12 mouse cellular contexts compared by ENCODE assay signal in genomic region chr11:35627815-35628214, GRCm38 (mm10).
DNase-seq lines count a peak whose midpoint lies in the region; ATAC-seq lines count a peak whose summit lies in the region.
"Had no signal": no experiment of that assay in that cellular context is flagged by ENCODE, and none has a peak within 500 bp of the region (broad histone marks: within the 10 kb centered on the region; RNA-seq: fewer than 3 reads in every experiment).

No protein-coding gene starts in this region.

- no peak overlapping the region for H3K9ac ChIP-seq in forebrain, embryonic 14.5 days (ENCODE audit: low read length)
- H3K9ac ChIP-seq: kidney, embryonic 15.5 days; lung, embryonic 15.5 days had no signal

- 87% methylated on average over 3 of the region's 3 CpGs for WGBS in forebrain, embryonic 14.5 days

- no peak overlapping the region for H3K27ac ChIP-seq in forebrain, embryonic 14.5 days (ENCODE audit: low read depth, low read length)
- H3K27ac ChIP-seq: kidney, embryonic 15.5 days; lung, embryonic 15.5 days had no signal

- no peaks in the 10 kb centered on the region for H3K4me1 ChIP-seq in forebrain, embryonic 14.5 days (ENCODE audit: control insufficient read depth, insufficient read depth, low read length)
- H3K4me1 ChIP-seq: lung, embryonic 15.5 days had no signal

- intact Hi-C loops in left cerebral cortex, postnatal 4 days (cut with DNase I): no loop called here

- peak; percentile 67 to 75 for DNase-seq in adrenal gland, adult (ENCODE audit: inconsistent age in 2 of 2, low spot score in 1 of 2)
- no peak for DNase-seq in adrenal gland, postnatal 4 days (ENCODE audit: low spot score in 2 of 2)
- DNase-seq in left cerebral cortex, postnatal 4 days: peak; percentile 79
- DNase-seq in left cerebral cortex, adult 8-10 months (ENCODE audit: low spot score in 2 of 2): no peak
- DNase-seq in brain, adult 2 months (ENCODE audit: low read depth, low spot score): peak; percentile 76
- no peak for DNase-seq in forebrain, embryonic 14.5 days (ENCODE audit: low spot score)
- DNase-seq: spleen, adult 18-20 months; thymus, adult 18-20 months had no signal

- no peaks in the 10 kb centered on the region for H3K9me3 ChIP-seq in forebrain, embryonic 14.5 days (replicated peaks; ENCODE audit: control insufficient read depth, low read length)
- H3K9me3 ChIP-seq: kidney, embryonic 15.5 days; lung, embryonic 15.5 days had no signal

- no peaks in the 10 kb centered on the region for H3K36me3 ChIP-seq in forebrain, embryonic 14.5 days (ENCODE audit: control insufficient read depth, insufficient read depth, low read length)

- no peak overlapping the region for H3K4me3 ChIP-seq in forebrain, embryonic 14.5 days (ENCODE audit: low read depth, low read length)
- H3K4me3 ChIP-seq: kidney, embryonic 15.5 days; lung, embryonic 15.5 days had no signal

- ATAC-seq in granulocyte monocyte progenitor cell, adult 5-6 weeks (replicated peaks; ENCODE audit: poor library complexity, severe bottlenecking): peak; percentile 38; the same call in 1 of the 2 replicates
- no peak for ATAC-seq in forebrain, embryonic 14.5 days
- ATAC-seq in erythroblast, adult 5-6 weeks (replicated peaks; ENCODE audit: low FRiP score, poor library complexity, severe bottlenecking): no peak

- H3K27me3 ChIP-seq in forebrain, embryonic 14.5 days (replicated peaks; ENCODE audit: control insufficient read depth, insufficient read depth, low read length): no peaks in the 10 kb centered on the region
- H3K27me3 ChIP-seq: kidney, embryonic 15.5 days; lung, embryonic 15.5 days had no signal

- H3K4me2 ChIP-seq in forebrain, embryonic 14.5 days (ENCODE audit: low read length): no peak overlapping the region
- H3K4me2 ChIP-seq: kidney, embryonic 15.5 days; lung, embryonic 15.5 days had no signal

Comparison
In these comparisons a context has a peak if more than half of its experiments do, and no peak if none do; other contexts are left out.
1. DNase-seq: peak in adrenal gland, adult (2 of 2), left cerebral cortex, postnatal 4 days (single experiment) and brain, adult 2 months (single experiment); none in adrenal gland, postnatal 4 days (0 of 2), left cerebral cortex, adult 8-10 months (0 of 2) and forebrain, embryonic 14.5 days (single experiment).